Mouse (Mus musculus) intestine, embryonic 16.5 days (tissue): Measurements from ENCODE around the gene Fam222b. TPM values are rescaled to one million over a fixed set of nuclear protein-coding genes. Genes with fewer than 3 reads are reported as not detected.
A peak's percentile ranks its signal among the peaks of the same experiment; 100 is the strongest.

Source experiments
- ATAC-seq: fragments of 200-750 bp; cut with Nextera tagmentation; 2 replicates; pipeline ENCODE4 v1.8.0; 2017; ENCODE audit warnings: moderate TSS enrichment, moderate library complexity
- H3K27ac ChIP-seq: fragments of 300-500 bp; sonication (generic); 2 replicates; pipeline ENCODE4 v1.5.1; 2014; ENCODE audit warnings: mild to moderate bottlenecking, low read length
- H3K27me3 ChIP-seq: fragments of 300-500 bp; sonication (generic); replicated peaks from 2 replicates; pipeline ENCODE4 v1.6.1; 2014; ENCODE audit warnings: low read length, control low read depth, mixed read lengths; ENCODE audit not compliant: control insufficient read depth, insufficient read depth
- H3K36me3 ChIP-seq: fragments of 300-500 bp; sonication (generic); 2 replicates; pipeline ENCODE4 v1.6.1; 2014; ENCODE audit warnings: low read length, control low read depth; ENCODE audit not compliant: control insufficient read depth, insufficient read depth
- H3K4me1 ChIP-seq: fragments of 300-500 bp; sonication (generic); 2 replicates; pipeline ENCODE4 v1.6.1; 2014; ENCODE audit warnings: low read length, control low read depth, mixed read lengths; ENCODE audit not compliant: control insufficient read depth, insufficient read depth
- H3K4me2 ChIP-seq: fragments of 300-500 bp; sonication (generic); 2 replicates; pipeline ENCODE4 v1.6.1; 2014; ENCODE audit warnings: low read depth, low read length, control low read depth
- H3K4me3 ChIP-seq: fragments of 300-500 bp; sonication (generic); 2 replicates; pipeline ENCODE4 v1.5.1; 2014; ENCODE audit warnings: mild to moderate bottlenecking, low read length
- H3K9ac ChIP-seq: fragments of 300-500 bp; sonication (generic); 2 replicates; pipeline ENCODE4 v1.6.1; 2014; ENCODE audit warnings: low read depth, low read length
- H3K9me3 ChIP-seq: fragments of 300-500 bp; sonication (generic); 2 replicates; pipeline ENCODE4 v1.6.1; 2016; ENCODE audit warnings: low read length, control low read depth; ENCODE audit not compliant: control insufficient read depth
- WGBS: fragments of 180-500 bp; shearing (Covaris S2); extraction: QIAGEN DNeasy Blood & Tissue Kit; methylation state at CpG from one replicate; pipeline ENCODE4 v1.1.7; 2014; 5-methylcytosine and 5-hydroxymethylcytosine counted together
- polyA plus RNA-seq: library from polyadenylated mRNA; unstranded; fragments of >200 nt; fragmentation: Nextera tagmentation; extraction: Ambion mirVana; gene quantifications from 2 replicates; pipeline ENCODE4 v1.2.1, GENCODE M21; 2015

Gene Fam222b
- polyA plus RNA-seq, 1 experiment from 2014 or later, result 14.2 TPM

DNA sequence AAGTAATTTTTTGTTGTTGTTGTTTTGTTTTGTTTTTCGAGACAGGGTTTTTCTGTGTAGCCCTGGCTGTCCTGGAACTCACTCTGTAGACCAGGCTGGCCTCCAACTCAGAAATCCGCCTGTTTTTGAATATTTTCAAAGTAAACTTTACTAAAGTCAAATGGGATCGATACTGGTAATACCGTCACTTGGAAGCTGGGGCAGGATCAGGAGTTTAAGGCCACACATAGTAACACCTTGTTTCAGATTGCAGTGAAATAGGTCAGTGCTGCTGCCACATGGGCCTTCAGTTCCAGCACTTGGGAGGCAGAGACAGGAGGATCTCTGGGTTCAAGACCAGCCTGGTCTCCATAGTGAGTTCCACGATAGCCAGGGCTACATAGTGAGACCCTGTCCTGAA, 10.0 kb downstream of the Fam222b start:
- H3K27ac ChIP-seq, result no peak overlapping the region
- no peaks in the 10 kb centered on the region; the same call in 1 of the 2 replicates for H3K4me1 ChIP-seq
- ATAC-seq, result no peak
- H3K9ac ChIP-seq, result no peak overlapping the region
- no peak overlapping the region for H3K4me2 ChIP-seq
- WGBS, result 94% methylated on average over 5 of the region's 5 CpGs
- peaks cover 3% of the 10 kb centered on the region; the same call in 1 of the 2 replicates for H3K36me3 ChIP-seq
- no peak overlapping the region for H3K4me3 ChIP-seq
- no peaks in the 10 kb centered on the region for H3K9me3 ChIP-seq
- H3K27me3 ChIP-seq, result no peaks in the 10 kb centered on the region

DNA sequence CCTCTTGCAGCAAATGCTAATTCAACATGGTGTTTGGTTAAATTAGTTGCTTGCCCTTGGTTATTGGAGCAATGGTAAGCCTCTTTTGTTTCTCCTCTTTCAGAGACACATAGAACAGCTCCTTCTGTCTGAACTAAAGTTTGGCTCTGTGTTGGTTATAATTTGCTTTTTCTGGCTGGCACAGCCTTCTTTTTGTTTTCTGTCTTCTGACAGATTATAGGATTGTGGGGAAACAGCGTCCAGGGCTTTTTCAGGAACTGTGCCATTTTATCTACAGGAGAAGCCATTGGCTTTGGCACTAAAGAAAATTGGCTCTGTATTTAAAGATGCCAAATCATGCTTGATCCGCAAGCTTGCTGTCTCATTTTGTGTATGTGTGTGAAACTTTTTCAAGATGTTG, 19.2 kb downstream of the Fam222b start:
- H3K4me1 ChIP-seq, result peaks cover 16% of the 10 kb centered on the region; the same call in 1 of the 2 replicates
- no peak overlapping the region for H3K27ac ChIP-seq
- H3K36me3 ChIP-seq, result no peaks in the 10 kb centered on the region
- ATAC-seq, result no peak
- 86% methylated on average over 2 of the region's 2 CpGs for WGBS
- no peak overlapping the region for H3K4me3 ChIP-seq
- no peaks in the 10 kb centered on the region for H3K27me3 ChIP-seq
- no peak overlapping the region for H3K9ac ChIP-seq
- H3K9me3 ChIP-seq, result no peaks in the 10 kb centered on the region
- no peak overlapping the region for H3K4me2 ChIP-seq

DNA sequence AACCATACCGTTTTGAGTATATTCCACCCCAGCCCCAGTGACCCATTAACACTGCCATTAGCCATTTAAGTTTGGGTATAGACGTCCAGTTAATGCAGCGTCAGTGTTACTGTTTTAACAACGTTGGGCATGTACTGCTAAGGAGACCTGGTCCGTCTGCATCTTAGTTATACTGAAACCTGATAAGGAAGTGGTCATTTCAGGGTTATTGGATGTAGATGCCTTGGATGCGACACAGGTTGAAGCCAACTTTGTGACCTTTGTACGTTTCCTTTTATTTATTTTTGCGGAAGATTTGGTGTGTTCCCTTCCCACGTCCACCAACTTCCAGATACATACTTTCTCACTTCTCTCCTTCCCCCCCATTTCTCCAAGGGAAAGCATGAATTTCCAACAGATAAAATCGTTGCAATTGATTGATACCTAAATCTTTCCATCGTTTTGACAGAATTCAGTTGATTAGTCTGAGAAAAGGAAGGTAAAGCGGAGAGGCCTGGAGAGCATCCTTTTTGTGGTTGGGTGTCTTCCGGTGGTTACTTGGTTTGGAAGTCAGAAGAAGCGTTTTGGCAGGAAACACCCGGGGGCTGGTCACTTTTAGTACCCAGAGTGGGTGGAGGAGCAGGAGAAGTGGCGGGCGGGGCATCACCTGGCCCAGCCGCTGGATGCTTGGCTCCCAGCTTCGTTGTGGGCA, 20.4 kb downstream of the Fam222b start:
- peak overlapping the region; percentile 80 for H3K4me3 ChIP-seq
- peaks cover 18% of the 10 kb centered on the region; the same call in 1 of the 2 replicates for H3K4me1 ChIP-seq
- H3K4me2 ChIP-seq, result peak overlapping the region; percentile 60
- ATAC-seq, result no peak; the same call in 1 of the 2 replicates
- no peaks in the 10 kb centered on the region for H3K36me3 ChIP-seq
- no peaks in the 10 kb centered on the region for H3K9me3 ChIP-seq
- 7% methylated on average over 19 of the region's 19 CpGs for WGBS
- no peaks in the 10 kb centered on the region for H3K27me3 ChIP-seq
- peak overlapping the region; percentile 83 for H3K27ac ChIP-seq
- peak overlapping the region; percentile 77 for H3K9ac ChIP-seq

DNA sequence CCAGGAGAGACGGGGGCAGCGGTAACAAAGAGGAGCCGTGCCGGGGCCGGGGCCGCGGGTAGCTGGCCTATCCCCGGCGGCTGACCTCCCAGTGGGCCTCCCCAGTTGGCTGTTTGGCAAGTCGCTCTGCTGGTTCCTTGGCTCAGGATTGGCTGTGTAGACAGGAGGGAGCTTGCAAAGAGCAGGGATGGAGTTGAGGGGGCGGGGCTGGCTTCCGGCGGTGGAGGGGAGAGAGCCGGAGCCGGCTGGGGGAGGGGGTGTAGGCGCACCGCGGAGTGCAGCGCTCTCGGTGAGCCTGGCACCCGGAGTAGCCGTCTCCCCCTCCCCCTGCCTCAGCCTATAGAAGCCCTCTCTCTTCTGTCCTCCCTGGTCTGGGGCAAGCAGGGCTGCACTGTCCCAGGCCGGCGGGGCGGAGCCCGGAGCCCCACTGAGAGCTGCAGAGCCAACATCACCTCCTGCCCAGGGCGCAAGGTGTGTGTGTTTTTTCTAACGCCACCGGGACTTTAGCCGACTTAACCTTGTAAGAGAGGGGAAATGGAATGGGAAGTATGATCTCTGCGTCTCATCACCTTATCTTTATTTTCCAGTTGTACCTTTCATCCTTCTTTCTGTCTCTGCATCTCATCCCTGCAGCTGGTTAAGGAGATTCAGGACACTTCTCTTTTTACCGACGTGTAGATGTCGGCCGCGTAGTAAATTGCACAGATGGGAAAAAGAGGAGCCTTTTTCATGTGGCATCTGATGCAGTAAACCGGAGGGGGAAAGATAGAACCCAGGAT, 21.1 kb downstream of the Fam222b start:
- H3K4me2 ChIP-seq, result peak overlapping the region; percentile 60
- peak overlapping the region; percentile 80 for H3K4me3 ChIP-seq
- H3K4me1 ChIP-seq, result peaks cover 24% of the 10 kb centered on the region
- no peaks in the 10 kb centered on the region for H3K9me3 ChIP-seq
- ATAC-seq, result peak; percentile 100
- no peaks in the 10 kb centered on the region for H3K36me3 ChIP-seq
- WGBS, result under 1% methylated on average over 31 of the region's 37 CpGs
- H3K27me3 ChIP-seq, result no peaks in the 10 kb centered on the region
- H3K27ac ChIP-seq, result peak overlapping the region; percentile 83
- peak overlapping the region; percentile 77 for H3K9ac ChIP-seq

DNA sequence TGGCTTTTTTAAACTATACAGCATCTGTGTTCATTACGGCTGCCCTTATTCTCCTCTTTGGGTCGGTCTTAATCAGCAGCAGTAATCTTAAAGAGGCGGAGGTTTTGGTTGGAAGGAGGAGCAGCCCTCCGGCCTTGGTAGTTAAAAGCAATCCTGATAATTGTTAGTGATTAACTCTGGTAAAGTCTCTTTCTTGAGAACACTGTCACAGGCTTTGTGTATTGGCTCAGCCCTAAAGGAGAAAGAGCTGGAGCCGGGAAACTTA, 21.6 kb downstream of the Fam222b start:
- Histone ChIP-seq H3K27ac (no peak overlapping the region), H3K4me1 (peaks cover 24% of the 10 kb centered on the region), H3K36me3 (no peaks in the 10 kb centered on the region), H3K9ac (peak overlapping the region; percentile 77), H3K9me3 (no peaks in the 10 kb centered on the region), H3K27me3 (no peaks in the 10 kb centered on the region), H3K4me2 (peak overlapping the region; percentile 60), H3K4me3 (peak overlapping the region; percentile 80)
- ATAC-seq, result no peak
- WGBS, result 11% methylated on average over 5 of the region's 5 CpGs

DNA sequence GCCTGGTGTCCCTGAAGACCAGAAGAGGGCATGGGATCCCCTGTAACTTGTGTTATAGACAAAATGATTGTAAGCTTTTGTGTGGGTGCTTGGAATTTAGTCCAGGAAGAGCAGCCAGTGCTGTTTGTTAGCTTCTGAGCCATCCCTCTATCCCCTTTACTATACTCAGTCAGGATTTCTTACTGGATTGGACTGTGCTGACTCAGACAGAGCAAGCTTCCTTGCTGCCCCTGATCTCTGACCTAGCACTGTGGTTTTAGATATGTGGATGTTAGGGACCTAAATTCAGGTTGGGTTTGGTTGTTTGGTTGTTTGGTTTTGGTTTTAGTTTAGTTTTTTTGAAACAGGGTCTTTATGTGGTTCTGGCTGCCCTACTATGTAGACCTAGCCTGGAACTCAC, 24.0 kb downstream of the Fam222b start:
- Histone ChIP-seq H3K4me2 (no peak overlapping the region), H3K4me1 (peaks cover 24% of the 10 kb centered on the region), H3K27me3 (no peaks in the 10 kb centered on the region), H3K36me3 (no peaks in the 10 kb centered on the region), H3K9me3 (no peaks in the 10 kb centered on the region), H3K4me3 (no peak overlapping the region), H3K9ac (no peak overlapping the region), H3K27ac (no peak overlapping the region)
- no peak for ATAC-seq

DNA sequence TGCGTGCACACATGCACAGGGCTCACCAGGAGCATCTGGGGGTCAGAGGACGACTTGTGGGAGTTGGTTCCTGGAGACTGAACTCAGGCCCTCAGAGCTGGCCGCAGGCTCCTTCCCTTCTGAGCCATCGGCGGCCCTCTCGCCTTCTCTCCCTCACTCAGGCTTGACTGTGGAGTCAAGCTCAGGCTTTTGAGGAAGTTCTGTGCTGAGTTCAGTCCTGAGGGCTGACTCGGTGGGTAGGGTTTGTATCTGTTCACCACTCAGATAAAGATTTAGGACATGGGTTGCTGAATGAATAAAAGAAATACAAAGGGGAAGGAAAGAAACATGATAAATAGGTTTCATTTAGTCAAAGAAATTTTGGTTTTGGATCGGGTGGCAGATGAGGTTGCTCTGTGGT, 25.4 kb downstream of the Fam222b start:
- no peak for ATAC-seq
- H3K4me2 ChIP-seq, result no peak overlapping the region
- no peaks in the 10 kb centered on the region for H3K27me3 ChIP-seq
- H3K9ac ChIP-seq, result no peak overlapping the region; the same call in 1 of the 2 replicates
- H3K4me3 ChIP-seq, result no peak overlapping the region
- 73% methylated on average over 8 of the region's 8 CpGs for WGBS
- H3K36me3 ChIP-seq, result no peaks in the 10 kb centered on the region
- peaks cover 22% of the 10 kb centered on the region for H3K4me1 ChIP-seq
- no peaks in the 10 kb centered on the region for H3K9me3 ChIP-seq
- no peak overlapping the region for H3K27ac ChIP-seq

DNA sequence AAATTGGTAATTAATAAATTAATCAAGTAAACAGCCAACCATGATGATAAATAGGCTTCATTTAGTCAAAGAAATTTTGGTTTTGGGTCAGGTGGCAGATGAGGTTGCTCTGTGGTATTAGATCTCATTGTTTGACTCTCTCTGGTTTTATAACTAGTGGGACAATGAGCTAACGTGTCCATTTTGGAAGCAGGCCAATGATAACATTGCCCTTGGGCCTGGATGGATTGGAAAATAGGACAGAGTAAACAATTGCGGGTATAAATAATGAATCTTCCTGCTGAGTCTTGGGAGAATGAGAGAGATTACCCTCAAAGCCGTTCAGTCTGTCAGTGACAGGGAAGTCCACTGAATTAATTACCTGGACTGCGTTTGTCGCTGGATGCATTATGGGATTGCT, 26.7 kb downstream of the Fam222b start:
- no peak for ATAC-seq
- no peak overlapping the region for H3K27ac ChIP-seq
- WGBS, result 45% methylated on average over 5 of the region's 5 CpGs

DNA sequence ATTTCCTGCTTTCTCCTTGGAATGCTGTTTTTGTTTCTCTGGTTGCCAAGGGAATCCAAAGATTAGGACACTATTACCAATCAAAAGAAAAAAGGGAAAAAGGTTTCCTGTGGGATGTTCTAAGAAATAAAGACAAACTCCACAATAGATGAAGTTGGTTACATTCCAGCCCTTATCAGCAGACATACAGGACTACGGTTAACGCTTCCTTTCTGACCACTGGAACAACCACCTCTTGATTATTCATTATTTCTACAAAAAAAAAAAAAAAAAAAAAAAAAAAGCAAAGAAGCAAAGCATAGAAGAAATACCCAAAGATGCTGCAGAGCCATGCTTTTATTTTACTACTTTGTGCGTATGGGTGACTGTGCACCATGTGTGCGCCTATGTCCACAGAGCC, 28.4 kb downstream of the Fam222b start:
- Histone ChIP-seq H3K9me3 (no peaks in the 10 kb centered on the region), H3K27ac (no peak overlapping the region), H3K9ac (no peak overlapping the region), H3K4me3 (no peak overlapping the region), H3K4me2 (no peak overlapping the region), H3K27me3 (no peaks in the 10 kb centered on the region), H3K4me1 (peaks cover 40% of the 10 kb centered on the region), H3K36me3 (no peaks in the 10 kb centered on the region)
- 80% methylated on average over 4 of the region's 4 CpGs for WGBS
- ATAC-seq, result no peak

More for the DNA sequence above, 26.7 kb downstream of the Fam222b start:
- H3K36me3 ChIP-seq, result no peaks in the 10 kb centered on the region
- no peak overlapping the region for H3K4me2 ChIP-seq
- no peak overlapping the region for H3K9ac ChIP-seq
- H3K4me3 ChIP-seq, result no peak overlapping the region
- H3K9me3 ChIP-seq, result no peaks in the 10 kb centered on the region
- H3K4me1 ChIP-seq, result peaks cover 25% of the 10 kb centered on the region
- no peaks in the 10 kb centered on the region for H3K27me3 ChIP-seq
